Mouse (Mus musculus) kidney, embryonic 15.5 days (tissue): ENCODE measurements around the gene Syt9. TPM values are rescaled to one million over a fixed set of nuclear protein-coding genes. Genes with fewer than 3 reads are reported as not detected.

ENCODE experiments used
- ATAC-seq: fragments of 200-750 bp; cut with Nextera tagmentation; replicated peaks from 2 replicates; pipeline ENCODE4 v1.8.0; 2017; ENCODE audit warnings: moderate TSS enrichment; ENCODE audit not compliant: low FRiP score
- H3K27ac ChIP-seq: fragments of 300-500 bp; sonication (generic); 2 replicates; pipeline ENCODE4 v1.5.1; 2015; ENCODE audit warnings: mild to moderate bottlenecking, inconsistent platforms
- H3K27me3 ChIP-seq: fragments of 300-500 bp; sonication (generic); 2 replicates; pipeline ENCODE4 v1.6.1; 2015; ENCODE audit warnings: inconsistent platforms
- H3K36me3 ChIP-seq: fragments of 300-500 bp; sonication (generic); 2 replicates; pipeline ENCODE4 v1.6.1; 2015; ENCODE audit warnings: inconsistent platforms
- H3K4me1 ChIP-seq: fragments of 300-500 bp; sonication (generic); 2 replicates; pipeline ENCODE4 v1.6.1; 2015; ENCODE audit warnings: inconsistent platforms
- H3K4me2 ChIP-seq: fragments of 300-500 bp; sonication (generic); 2 replicates; pipeline ENCODE4 v1.6.1; 2015; ENCODE audit warnings: moderate library complexity, mild to moderate bottlenecking, inconsistent platforms
- H3K4me3 ChIP-seq: fragments of 300-500 bp; sonication (generic); replicated peaks from 2 replicates; pipeline ENCODE4 v1.5.1; 2015; ENCODE audit warnings: mild to moderate bottlenecking, inconsistent platforms
- H3K9ac ChIP-seq: fragments of 300-500 bp; sonication (generic); 2 replicates; pipeline ENCODE4 v1.6.1; 2015; ENCODE audit warnings: mild to moderate bottlenecking, inconsistent platforms
- H3K9me3 ChIP-seq: fragments of 300-500 bp; sonication (generic); replicated peaks from 2 replicates; pipeline ENCODE4 v1.6.1; 2016; ENCODE audit warnings: inconsistent platforms
- WGBS: fragments of 180-500 bp; shearing (Covaris S2); methylation state at CpG from one replicate; pipeline ENCODE4 v1.1.7; 2015; ENCODE audit warnings: mixed read lengths; 5-methylcytosine and 5-hydroxymethylcytosine counted together
- polyA plus RNA-seq: library from polyadenylated mRNA; unstranded; fragments of >200 nt; fragmentation: Nextera tagmentation; extraction: Ambion mirVana; gene quantifications from 2 replicates; pipeline ENCODE4 v1.2.1, GENCODE M21; 2015

The Syt9 gene
- polyA plus RNA-seq, 1 experiment from 2014 or later: 5.2 TPM

DNA sequence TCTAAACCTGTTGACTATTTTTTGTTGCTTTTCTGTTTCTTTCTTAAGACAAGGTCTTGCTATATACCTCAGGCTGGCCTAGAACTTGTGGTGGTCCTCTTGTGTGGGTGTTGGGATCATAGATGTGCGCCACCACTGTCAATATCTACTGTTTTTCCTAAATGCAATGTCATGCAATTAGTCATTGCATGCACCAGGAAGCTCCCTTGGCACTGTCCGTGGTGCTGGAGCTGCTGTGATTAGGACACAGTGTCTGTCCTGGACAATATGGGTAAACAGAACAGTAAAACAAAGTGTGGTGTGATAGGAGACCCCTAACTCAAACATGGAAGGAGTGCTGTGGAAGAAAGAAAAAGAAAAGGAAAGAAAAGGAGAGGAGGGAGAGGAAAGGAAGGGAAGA, 22.2 kb downstream of the Syt9 start:
- Histone ChIP-seq H3K9ac (no peak overlapping the region), H3K4me3 (no peak overlapping the region), H3K9me3 (no peaks in the 10 kb centered on the region), H3K27ac (no peak overlapping the region), H3K36me3 (no peaks in the 10 kb centered on the region), H3K27me3 (no peaks in the 10 kb centered on the region), H3K4me2 (no peak overlapping the region), H3K4me1 (no peaks in the 10 kb centered on the region)
- ATAC-seq: no peak
- WGBS: 53% methylated on average over 2 of the region's 2 CpGs

DNA sequence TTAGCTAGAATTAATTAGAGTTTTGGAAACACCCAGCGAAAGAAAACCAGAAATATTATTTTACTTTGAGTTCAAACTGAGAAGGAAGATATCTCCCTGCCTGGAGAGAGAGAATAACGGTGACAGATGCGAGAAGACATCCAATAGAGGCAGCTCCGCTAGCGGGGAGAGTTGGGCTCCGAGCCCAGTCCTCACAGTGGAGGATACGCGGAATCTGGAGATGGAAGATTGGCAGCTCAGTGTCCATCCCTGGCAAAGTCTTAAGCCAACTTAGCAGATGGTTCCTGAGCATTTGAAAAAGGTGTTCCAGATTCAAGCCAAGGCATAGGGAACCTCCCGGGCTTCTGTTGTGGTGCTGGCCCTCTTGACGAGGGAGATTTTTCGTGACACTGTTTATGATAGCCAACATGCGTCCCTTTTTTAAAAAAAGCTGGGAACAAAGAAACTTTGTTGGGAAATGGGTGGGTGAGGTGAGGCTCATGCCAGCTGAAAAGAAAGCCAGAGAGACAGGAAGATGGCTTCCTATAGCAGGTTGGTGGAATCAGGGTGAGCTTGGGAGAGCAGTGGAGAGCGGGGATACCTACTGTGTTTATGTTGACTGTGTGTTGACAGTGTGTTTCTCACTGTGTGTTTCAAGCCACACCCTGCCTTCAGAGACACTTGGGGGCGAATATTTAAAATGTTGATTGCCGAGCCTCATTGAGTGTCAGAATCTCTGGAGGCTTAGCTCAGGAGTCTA, 29.7 kb downstream of the Syt9 start:
- H3K36me3 ChIP-seq: no peaks in the 10 kb centered on the region
- 88% methylated on average over 15 of the region's 15 CpGs for WGBS
- H3K4me2 ChIP-seq: no peak overlapping the region
- H3K27me3 ChIP-seq: no peaks in the 10 kb centered on the region
- no peaks in the 10 kb centered on the region for H3K9me3 ChIP-seq
- no peaks in the 10 kb centered on the region for H3K4me1 ChIP-seq
- ATAC-seq: no peak
- no peak overlapping the region for H3K4me3 ChIP-seq
- no peak overlapping the region for H3K9ac ChIP-seq
- no peak overlapping the region for H3K27ac ChIP-seq

DNA sequence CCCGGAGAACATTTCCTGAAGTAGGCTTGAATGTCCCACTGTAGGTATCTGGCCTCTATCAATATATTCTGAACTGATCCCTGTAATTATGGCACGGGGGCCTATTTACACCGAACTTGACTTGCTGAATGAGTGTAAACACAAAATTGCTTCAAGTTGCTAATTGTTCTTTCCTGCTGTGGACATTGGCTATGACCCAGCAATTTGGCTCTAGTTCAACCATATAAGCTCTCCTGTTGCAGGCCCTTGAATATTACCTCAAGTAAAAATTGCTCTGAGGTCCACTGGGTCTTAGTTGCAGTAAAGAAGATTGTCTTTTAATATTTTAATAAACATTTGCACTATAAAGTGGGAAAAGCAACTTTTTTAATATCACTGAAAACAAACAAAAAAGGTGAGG, 32.7 kb downstream of the Syt9 start:
- no peaks in the 10 kb centered on the region for H3K36me3 ChIP-seq
- H3K4me3 ChIP-seq: no peak overlapping the region
- no peak overlapping the region for H3K27ac ChIP-seq
- H3K4me2 ChIP-seq: no peak overlapping the region
- ATAC-seq: no peak
- H3K9ac ChIP-seq: no peak overlapping the region
- no peaks in the 10 kb centered on the region for H3K27me3 ChIP-seq
- no peaks in the 10 kb centered on the region for H3K9me3 ChIP-seq
- H3K4me1 ChIP-seq: no peaks in the 10 kb centered on the region
- 86% methylated on average over 3 of the region's 3 CpGs for WGBS

DNA sequence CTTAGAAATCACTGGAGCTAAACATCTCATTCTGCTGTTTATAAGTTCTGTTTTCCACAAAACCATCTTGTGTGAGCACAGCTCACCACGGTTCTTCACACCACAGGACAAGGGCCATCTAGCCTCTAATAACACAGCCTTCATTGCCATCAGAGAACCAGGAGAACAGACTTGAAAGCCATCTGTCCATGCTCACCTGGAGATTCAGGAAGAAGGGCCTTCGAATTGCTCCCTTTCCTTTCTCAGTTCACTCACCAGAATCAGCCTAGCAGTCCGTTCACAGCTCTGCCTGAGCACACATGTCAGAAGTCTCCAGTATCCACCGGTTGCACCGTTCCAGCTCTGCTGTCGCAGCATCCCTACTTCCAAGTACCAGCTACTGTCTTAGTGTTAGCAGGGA, 44.4 kb downstream of the Syt9 start:
- no peak overlapping the region for H3K4me2 ChIP-seq
- no peaks in the 10 kb centered on the region for H3K9me3 ChIP-seq
- no peaks in the 10 kb centered on the region for H3K27me3 ChIP-seq
- H3K27ac ChIP-seq: no peak overlapping the region
- H3K36me3 ChIP-seq: no peaks in the 10 kb centered on the region
- no peak overlapping the region for H3K9ac ChIP-seq
- H3K4me3 ChIP-seq: no peak overlapping the region
- ATAC-seq: no peak
- H3K4me1 ChIP-seq: no peaks in the 10 kb centered on the region
- 83% methylated on average over 6 of the region's 6 CpGs for WGBS

DNA sequence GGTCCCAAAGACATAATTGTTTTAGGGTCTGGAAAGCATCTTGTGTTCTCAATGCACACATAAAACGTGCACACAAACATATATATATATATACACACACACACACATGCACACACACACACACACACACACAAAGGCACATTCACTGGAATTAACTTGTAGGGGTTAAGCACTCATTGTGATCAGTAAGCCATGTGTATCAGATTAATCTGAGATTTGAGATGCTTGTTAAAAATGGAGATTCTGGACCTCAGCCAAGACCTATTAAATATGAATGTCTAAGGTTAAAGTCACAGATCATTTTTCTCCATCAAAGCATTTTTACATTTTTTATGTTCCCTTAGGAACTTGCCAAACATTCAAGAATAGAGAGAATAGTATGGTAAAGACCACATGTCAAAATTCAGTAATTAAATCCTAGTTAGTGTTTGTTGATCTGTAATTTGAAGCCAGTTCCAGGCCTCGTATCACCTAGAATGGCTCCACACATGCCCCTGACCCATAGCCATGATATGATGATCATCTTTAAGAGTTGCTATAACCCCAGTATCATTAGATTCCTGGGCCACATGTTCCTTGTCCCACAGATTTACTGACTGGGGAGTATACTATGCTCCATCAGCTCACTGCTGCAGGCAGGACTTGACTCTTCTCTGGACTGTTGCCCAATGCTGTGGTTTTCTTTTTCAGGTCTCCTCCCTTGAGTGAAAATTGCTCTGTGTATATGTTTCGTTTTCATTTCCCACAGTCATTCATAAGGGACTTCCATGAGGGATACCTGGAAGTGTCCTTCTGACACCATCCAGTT, 46.7 kb downstream of the Syt9 start:
- Histone ChIP-seq H3K9me3 (no peaks in the 10 kb centered on the region), H3K27ac (no peak overlapping the region), H3K27me3 (no peaks in the 10 kb centered on the region), H3K4me2 (no peak overlapping the region), H3K4me1 (no peaks in the 10 kb centered on the region), H3K9ac (no peak overlapping the region), H3K4me3 (no peak overlapping the region), H3K36me3 (no peaks in the 10 kb centered on the region)
- 45% methylated on average over 3 of the region's 3 CpGs for WGBS
- peak; percentile 46; the same call in 1 of the 2 replicates for ATAC-seq

DNA sequence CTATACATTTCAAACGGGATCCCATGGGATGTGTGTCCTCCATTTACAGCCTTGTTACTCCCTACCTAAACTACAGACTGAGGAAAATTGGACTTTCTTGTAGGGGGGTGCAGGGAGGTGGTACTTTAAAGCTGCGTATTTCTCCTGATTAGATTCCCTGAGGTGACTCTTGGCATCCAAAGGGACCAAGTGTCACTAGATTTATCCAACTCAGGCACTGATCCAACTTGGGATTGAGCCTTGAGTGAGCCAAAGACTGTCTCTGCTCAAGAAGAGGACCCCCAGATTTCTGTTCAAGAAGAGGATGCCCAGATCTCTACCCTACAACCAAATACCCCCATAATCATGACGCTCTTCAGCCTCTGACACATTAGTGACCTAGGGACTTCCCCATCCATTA, 66.9 kb downstream of the Syt9 start:
- H3K27me3 ChIP-seq: no peaks in the 10 kb centered on the region
- no peak overlapping the region for H3K4me3 ChIP-seq
- H3K27ac ChIP-seq: no peak overlapping the region
- ATAC-seq: no peak
- WGBS: 93% methylated on average over 3 of the region's 3 CpGs
- no peaks in the 10 kb centered on the region for H3K9me3 ChIP-seq
- H3K4me2 ChIP-seq: no peak overlapping the region
- H3K36me3 ChIP-seq: no peaks in the 10 kb centered on the region
- H3K9ac ChIP-seq: no peak overlapping the region
- H3K4me1 ChIP-seq: no peaks in the 10 kb centered on the region

DNA sequence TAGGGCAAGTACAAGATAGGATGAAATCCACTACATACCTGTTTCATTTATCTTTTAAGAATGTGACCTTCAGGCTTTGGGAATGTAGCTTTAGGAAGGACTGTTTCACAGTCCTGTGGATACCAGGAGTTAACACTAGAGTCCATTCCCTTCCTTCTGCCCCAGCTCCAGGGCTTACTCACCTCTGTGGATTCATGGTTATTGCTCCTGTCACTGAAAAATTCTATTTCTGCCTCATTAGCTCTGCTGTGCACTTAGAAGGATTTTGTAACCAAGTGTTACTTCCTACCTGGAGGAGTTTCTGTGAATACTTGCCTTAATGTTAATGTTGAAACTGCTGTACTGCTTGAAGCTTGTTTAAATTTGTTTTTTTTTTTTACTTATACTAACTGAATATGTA, 74.1 kb downstream of the Syt9 start:
- no peaks in the 10 kb centered on the region for H3K27me3 ChIP-seq
- H3K4me1 ChIP-seq: no peaks in the 10 kb centered on the region
- no peak overlapping the region for H3K9ac ChIP-seq
- H3K27ac ChIP-seq: no peak overlapping the region
- H3K4me2 ChIP-seq: no peak overlapping the region
- no peak overlapping the region for H3K4me3 ChIP-seq
- peak; percentile 56; the same call in 1 of the 2 replicates for ATAC-seq
- H3K36me3 ChIP-seq: no peaks in the 10 kb centered on the region
- H3K9me3 ChIP-seq: no peaks in the 10 kb centered on the region

DNA sequence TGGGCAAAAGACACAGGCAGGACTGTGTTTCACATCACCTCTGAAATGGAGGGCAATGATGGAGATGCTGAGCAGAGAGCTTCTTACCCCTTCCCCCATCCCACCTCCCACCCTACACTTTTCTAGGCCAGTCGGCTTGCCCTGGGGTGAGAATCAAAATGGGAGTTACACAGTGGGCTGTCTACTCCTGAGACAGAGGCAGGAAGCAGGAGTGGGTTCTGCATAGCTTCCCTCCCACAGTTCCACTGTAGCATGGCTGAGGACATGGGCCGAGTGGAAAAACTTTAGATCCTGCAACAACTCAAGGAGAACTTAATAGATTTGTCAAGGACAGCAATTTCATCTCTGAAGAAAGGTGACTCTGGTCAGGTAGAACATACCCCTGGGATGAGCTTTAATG, 84.1 kb downstream of the Syt9 start:
- Histone ChIP-seq H3K4me2 (no peak overlapping the region), H3K9me3 (no peaks in the 10 kb centered on the region), H3K27me3 (no peaks in the 10 kb centered on the region), H3K36me3 (no peaks in the 10 kb centered on the region), H3K9ac (no peak overlapping the region), H3K27ac (peak overlapping the region; percentile 52; the same call in 1 of the 2 replicates), H3K4me3 (no peak overlapping the region), H3K4me1 (0 out of 2 replicates have a peak, but pooled peaks cover 10% of the 10 kb centered on the region)
- 44% methylated on average over 2 of the region's 2 CpGs for WGBS
- ATAC-seq: peak; percentile 74

DNA sequence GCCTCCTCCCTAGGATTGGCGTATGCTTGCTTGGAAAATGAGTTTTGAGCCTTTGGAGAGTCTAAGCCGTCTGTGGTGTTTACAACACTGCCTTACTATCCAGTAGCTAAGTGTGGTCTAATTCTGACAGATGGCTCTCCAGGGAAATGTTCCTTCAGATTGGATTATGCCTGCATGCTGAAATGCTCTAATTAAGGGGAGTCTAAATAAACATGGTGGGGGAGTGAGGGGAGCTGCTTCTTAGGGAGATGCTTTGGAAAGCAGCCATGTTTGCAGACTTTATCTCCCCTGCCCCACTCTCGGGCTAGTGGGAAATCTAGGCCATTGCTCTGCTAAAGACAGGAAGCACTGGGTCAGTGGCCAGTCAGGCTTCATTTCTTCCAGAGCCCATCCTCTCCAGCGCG, 84.6 kb downstream of the Syt9 start:
- Histone ChIP-seq H3K27ac (peak overlapping the region; percentile 52; the same call in 1 of the 2 replicates), H3K9ac (no peak overlapping the region), H3K27me3 (no peaks in the 10 kb centered on the region), H3K4me2 (no peak overlapping the region), H3K9me3 (no peaks in the 10 kb centered on the region), H3K4me1 (0 out of 2 replicates have a peak, but pooled peaks cover 10% of the 10 kb centered on the region), H3K36me3 (no peaks in the 10 kb centered on the region), H3K4me3 (no peak overlapping the region)
- peak; percentile 90 for ATAC-seq
- WGBS: 15% methylated on average over 5 of the region's 5 CpGs

DNA sequence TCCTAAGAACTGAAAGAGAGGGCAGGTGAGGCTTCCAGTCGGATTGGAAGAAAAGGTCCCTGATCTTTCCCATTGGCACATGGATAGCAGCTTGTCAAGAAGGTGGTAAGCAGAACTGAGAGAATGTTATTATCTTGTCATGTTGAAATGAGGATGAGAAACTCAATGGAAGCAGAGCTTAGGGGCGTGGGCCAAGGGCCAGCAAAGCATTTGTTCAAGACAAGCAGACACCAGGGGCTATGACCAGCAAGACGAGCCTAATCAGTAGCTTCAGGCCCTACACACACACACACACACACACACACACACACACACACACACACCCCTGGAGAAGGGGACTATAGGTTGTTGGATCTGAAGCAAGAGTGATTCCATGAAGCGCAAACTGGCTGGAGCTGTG, 90.6 kb downstream of the Syt9 start:
- ATAC-seq: no peak
- Histone ChIP-seq H3K4me3 (no peak overlapping the region), H3K9me3 (no peaks in the 10 kb centered on the region), H3K9ac (no peak overlapping the region), H3K4me2 (no peak overlapping the region), H3K27ac (no peak overlapping the region), H3K4me1 (no peaks in the 10 kb centered on the region), H3K36me3 (no peaks in the 10 kb centered on the region), H3K27me3 (no peaks in the 10 kb centered on the region)
- 91% methylated on average over 4 of the region's 4 CpGs for WGBS

DNA sequence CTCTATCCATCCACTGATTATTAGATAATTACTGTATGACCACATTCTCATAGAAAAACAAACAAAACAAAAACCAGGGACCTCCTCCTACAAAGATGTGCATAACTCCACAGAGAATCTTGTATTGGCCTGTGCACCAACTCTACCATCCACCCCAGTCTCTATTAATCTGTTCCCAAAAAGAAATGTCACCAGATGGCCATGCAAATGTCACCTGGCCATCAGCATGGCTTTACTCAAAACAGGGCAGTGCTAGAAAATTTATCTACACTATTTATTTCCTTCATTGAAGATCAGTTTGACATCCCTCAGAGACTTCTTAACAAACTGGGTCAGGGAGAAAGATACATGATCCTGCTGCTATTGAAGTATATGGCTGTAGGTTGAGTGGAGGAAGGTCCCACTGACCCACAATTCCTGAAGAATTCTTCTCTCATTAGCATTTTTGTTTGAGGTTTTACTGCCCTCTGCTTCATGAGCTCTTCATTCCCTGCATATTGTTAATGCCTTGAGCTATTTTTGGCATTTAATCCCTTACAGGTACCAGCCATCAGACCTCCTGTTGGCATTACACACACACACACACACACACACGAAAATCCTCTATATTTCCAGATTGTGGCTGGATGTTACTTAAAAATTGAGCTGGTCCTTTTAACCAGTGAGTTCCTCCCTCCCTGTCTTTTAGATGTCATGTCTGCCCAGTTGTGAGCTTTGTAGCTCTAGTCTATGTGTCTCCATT, 91.3 kb downstream of the Syt9 start:
- no peaks in the 10 kb centered on the region for H3K9me3 ChIP-seq
- no peaks in the 10 kb centered on the region for H3K36me3 ChIP-seq
- H3K4me1 ChIP-seq: no peaks in the 10 kb centered on the region
- ATAC-seq: no peak
- WGBS: 84% methylated on average over 1 of the region's 1 CpGs
- H3K4me2 ChIP-seq: no peak overlapping the region
- no peak overlapping the region for H3K27ac ChIP-seq
- H3K4me3 ChIP-seq: no peak overlapping the region
- no peaks in the 10 kb centered on the region for H3K27me3 ChIP-seq
- no peak overlapping the region for H3K9ac ChIP-seq

DNA sequence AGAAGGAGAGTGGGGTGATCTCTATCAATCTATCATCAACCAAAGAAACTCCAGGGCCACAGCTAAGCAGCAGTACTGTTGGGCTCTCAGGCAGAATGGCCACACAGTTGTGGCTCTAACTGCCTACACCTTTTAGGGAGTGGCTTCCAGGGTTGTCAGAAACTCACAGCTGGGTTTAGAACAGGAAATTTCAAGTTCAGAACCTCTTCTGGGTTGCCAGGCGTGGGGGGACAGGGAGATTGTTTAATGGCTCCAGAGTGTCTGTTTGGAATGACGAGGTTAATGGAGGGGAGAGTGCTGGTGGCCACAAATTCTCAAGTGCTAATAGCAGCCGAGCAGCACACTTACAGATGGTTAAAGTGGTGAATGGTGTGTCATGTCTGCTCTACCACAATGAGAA, 92.4 kb downstream of the Syt9 start:
- ATAC-seq: peak; percentile 74
- H3K4me2 ChIP-seq: no peak overlapping the region
- 2% methylated on average over 3 of the region's 3 CpGs for WGBS

More for the DNA sequence above, 92.4 kb downstream of the Syt9 start:
- Histone ChIP-seq H3K27ac (no peak overlapping the region), H3K36me3 (no peaks in the 10 kb centered on the region), H3K9me3 (no peaks in the 10 kb centered on the region), H3K27me3 (no peaks in the 10 kb centered on the region), H3K4me3 (no peak overlapping the region), H3K4me1 (no peaks in the 10 kb centered on the region), H3K9ac (no peak overlapping the region)
